8 mouse cellular contexts compared by ENCODE assay signal in genomic region chr16:45843351-45843891, GRCm38 (mm10).
DNase-seq lines count a peak whose midpoint lies in the region; ATAC-seq and TF ChIP-seq lines count a peak whose summit lies in the region.

No protein-coding gene starts in this region.

- TF ChIP-seq CTCF in brain, embryonic 14.5 days (IDR thresholded peaks at IDR 0.05; ENCODE audit: borderline replicate concordance, extremely low read depth, insufficient read depth, insufficient read length) = no peak
- TF ChIP-seq CTCF in olfactory bulb, adult 2 months (IDR thresholded peaks at IDR 0.05; ENCODE audit: insufficient read depth, low read depth, low read length) = no peak

- TF ChIP-seq POLR2A in brain, embryonic 14.5 days (IDR thresholded peaks at IDR 0.05; ENCODE audit: borderline replicate concordance, extremely low read depth, insufficient read depth, insufficient read length, poor library complexity, severe bottlenecking) = no peak
- TF ChIP-seq POLR2A in olfactory bulb, adult 2 months (IDR thresholded peaks at IDR 0.05; ENCODE audit: insufficient read depth, low read depth, low read length) = no peak

- WGBS in intestine, embryonic 15.5 days = under 1% methylated on average over 16 of the region's 16 CpGs
- WGBS in liver, embryonic 16.5 days (ENCODE audit: insufficient replicate concordance) = 2% methylated on average over 16 of the region's 16 CpGs
- WGBS in olfactory bulb, adult 2 months = 4% methylated on average over 16 of the region's 16 CpGs

- no peaks in the 10 kb centered on the region for H3K36me3 ChIP-seq in intestine, embryonic 15.5 days
- H3K36me3 ChIP-seq in liver, embryonic 16.5 days (ENCODE audit: control insufficient read depth, insufficient read depth) = no peaks in the 10 kb centered on the region

- DNase-seq in cerebellum, adult 11-12 months = no peak
- peak; percentile 59 for DNase-seq in brain, embryonic 14.5 days (ENCODE audit: low read depth)
- DNase-seq in spleen, postnatal 14 days (ENCODE audit: low spot score in 2 of 2) = no peak

- peaks cover 12% of the 10 kb centered on the region; the same call in 1 of the 2 replicates for H3K4me1 ChIP-seq in intestine, embryonic 15.5 days (replicated peaks)
- peaks cover 2% of the 10 kb centered on the region; the same call in 1 of the 2 replicates for H3K4me1 ChIP-seq in liver, embryonic 16.5 days (ENCODE audit: control insufficient read depth, low read depth, low read length)
- peaks cover 10% of the 10 kb centered on the region for H3K4me1 ChIP-seq in olfactory bulb, adult 2 months (ENCODE audit: control insufficient read depth, insufficient read depth, low read length)

- no peaks in the 10 kb centered on the region for H3K9me3 ChIP-seq in intestine, embryonic 15.5 days
- no peaks in the 10 kb centered on the region for H3K9me3 ChIP-seq in liver, embryonic 16.5 days (replicated peaks; ENCODE audit: control insufficient read depth, low read length)

- H3K27ac ChIP-seq in intestine, embryonic 15.5 days = peak overlapping the region; percentile 88
- H3K27ac ChIP-seq in liver, embryonic 16.5 days (ENCODE audit: low read length) = peak overlapping the region; percentile 34; the same call in 1 of the 2 replicates
- H3K27ac ChIP-seq in olfactory bulb, adult 2 months (ENCODE audit: insufficient read depth, low read depth, low read length) = 0 out of 2 replicates have a peak overlapping the region, but pooled peaks have one; percentile 3

- ATAC-seq in cerebellum, adult (ENCODE audit: insufficient number of reproducible peaks, low FRiP score, low TSS enrichment) = 0 out of 2 replicates have a peak, but pooled peaks have one; percentile 16
- peak; percentile 27 for ATAC-seq in granulocyte monocyte progenitor cell, adult 5-6 weeks (replicated peaks; ENCODE audit: poor library complexity, severe bottlenecking)
- peak; percentile 39 for ATAC-seq in intestine, embryonic 15.5 days
- ATAC-seq in liver, embryonic 16.5 days (ENCODE audit: low read depth) = no peak; the same call in 1 of the 2 replicates

- H3K4me3 ChIP-seq in intestine, embryonic 15.5 days (replicated peaks) = peak overlapping the region; percentile 73
- peak overlapping the region; percentile 55 for H3K4me3 ChIP-seq in liver, embryonic 16.5 days (ENCODE audit: low read depth, low read length)
- H3K4me3 ChIP-seq in olfactory bulb, adult 2 months (ENCODE audit: insufficient read depth, low read depth, low read length) = peak overlapping the region; percentile 58

- H3K27me3 ChIP-seq in intestine, embryonic 15.5 days (replicated peaks) = no peaks in the 10 kb centered on the region
- H3K27me3 ChIP-seq in liver, embryonic 16.5 days (ENCODE audit: control insufficient read depth, insufficient read depth, low read depth, low read length) = peaks cover 20% of the 10 kb centered on the region

- H3K9ac ChIP-seq in intestine, embryonic 15.5 days = peak overlapping the region; percentile 68
- peak overlapping the region; percentile 62 for H3K9ac ChIP-seq in liver, embryonic 16.5 days (ENCODE audit: low read depth, low read length)

- H3K4me2 ChIP-seq in intestine, embryonic 15.5 days (replicated peaks) = peak overlapping the region; percentile 91
- peak overlapping the region; percentile 56 for H3K4me2 ChIP-seq in liver, embryonic 16.5 days (ENCODE audit: low read depth, low read length)

Comparison
In these comparisons a context has a peak if more than half of its experiments do, and no peak if none do; other contexts are left out.
1. H3K27ac ChIP-seq: peak in every context shown above with its lines; median percentile 88 in intestine, embryonic 15.5 days; 34 in liver, embryonic 16.5 days; 3 in olfactory bulb, adult 2 months.